Mouse (Mus musculus) erythroblast, embryonic 14.5 days (primary cell): ENCODE results near the gene Ghrhr. TPM values are rescaled to one million over a fixed set of nuclear protein-coding genes. Genes with fewer than 3 reads are reported as not detected.

Source experiments
- H3K27me3 ChIP-seq: 2 replicates; pipeline ENCODE4 v1.6.1; 2012; ENCODE audit warnings: inconsistent platforms; ENCODE audit not compliant: control insufficient read depth
- H3K36me3 ChIP-seq: 2 replicates; pipeline ENCODE4 v1.6.1; 2012; ENCODE audit warnings: mild to moderate bottlenecking, inconsistent platforms; ENCODE audit not compliant: control insufficient read depth
- H3K4me1 ChIP-seq: 2 replicates; pipeline ENCODE4 v1.6.1; 2012; ENCODE audit warnings: inconsistent platforms; ENCODE audit not compliant: control insufficient read depth
- H3K4me3 ChIP-seq: replicated peaks from 2 replicates; pipeline ENCODE3; 2012; ENCODE audit warnings: moderate library complexity, mild to moderate bottlenecking, inconsistent platforms
- H3K9me3 ChIP-seq: 2 replicates; pipeline ENCODE4 v1.6.1; 2012; ENCODE audit warnings: low read length, inconsistent platforms, mixed read lengths; ENCODE audit not compliant: control insufficient read depth
- GATA1 ChIP-seq: IDR thresholded peaks from 2 replicates; pipeline ENCODE4 v1.6.1; 2012; ENCODE audit warnings: low read length, inconsistent platforms, mixed read lengths
- TAL1 ChIP-seq: IDR thresholded peaks from 3 replicates; pipeline ENCODE4 v1.6.1; 2012; ENCODE audit warnings: low read length, inconsistent platforms, mixed read lengths
- polyA plus RNA-seq: library from polyadenylated mRNA; stranded (reverse); fragments of >175 nt; gene quantifications from 2 replicates; pipeline ENCODE4 v1.2.3, GENCODE M21; 2012

Gene Ghrhr
- polyA plus RNA-seq, 1 experiment = not detected

GRCm38 (mm10) chr6:55349231-55349630 is 26.9 kb upstream of the Ghrhr start:
- Histone ChIP-seq H3K36me3 (peaks cover 58% of the 10 kb centered on the region), H3K4me3 (no peak overlapping the region), H3K4me1 (peaks cover 56% of the 10 kb centered on the region), H3K27me3 (no peaks in the 10 kb centered on the region), H3K9me3 (peaks cover 3% of the 10 kb centered on the region; the same call in 1 of the 2 replicates)
- TF ChIP-seq GATA1 = no peak
- TF ChIP-seq TAL1 = no peak

- Histone ChIP-seq H3K27me3 (no peaks in the 10 kb centered on the region), H3K4me1 (peaks cover 55% of the 10 kb centered on the region), H3K4me3 (no peak overlapping the region), H3K36me3 (peaks cover 45% of the 10 kb centered on the region), H3K9me3 (peaks cover 3% of the 10 kb centered on the region; the same call in 1 of the 2 replicates)
- no peak for TF ChIP-seq GATA1
- TF ChIP-seq TAL1 = no peak
Observed at GRCm38 (mm10) chr6:55350383-55350952, 25.6 kb upstream of the Ghrhr start.

- H3K4me1 ChIP-seq = peaks cover 55% of the 10 kb centered on the region
- H3K9me3 ChIP-seq = peaks cover 3% of the 10 kb centered on the region; the same call in 1 of the 2 replicates
- H3K36me3 ChIP-seq = peaks cover 33% of the 10 kb centered on the region
- no peak overlapping the region for H3K4me3 ChIP-seq
- H3K27me3 ChIP-seq = no peaks in the 10 kb centered on the region
- TF ChIP-seq GATA1 (no peak), TAL1 (no peak)
Observed at GRCm38 (mm10) chr6:55351712-55352111, 24.4 kb upstream of the Ghrhr start.

- no peaks in the 10 kb centered on the region for H3K27me3 ChIP-seq
- H3K4me1 ChIP-seq = peaks cover 55% of the 10 kb centered on the region
- peaks cover 11% of the 10 kb centered on the region for H3K36me3 ChIP-seq
- TF ChIP-seq GATA1 = no peak
- no peak for TF ChIP-seq TAL1
- H3K4me3 ChIP-seq = no peak overlapping the region
- H3K9me3 ChIP-seq = peaks cover 3% of the 10 kb centered on the region; the same call in 1 of the 2 replicates
Observed at GRCm38 (mm10) chr6:55353711-55354445, 22.2 kb upstream of the Ghrhr start.

GRCm38 (mm10) chr6:55354456-55355117 is 21.5 kb upstream of the Ghrhr start:
- Histone ChIP-seq H3K9me3 (peaks cover 3% of the 10 kb centered on the region; the same call in 1 of the 2 replicates), H3K36me3 (peaks cover 4% of the 10 kb centered on the region), H3K27me3 (no peaks in the 10 kb centered on the region), H3K4me3 (no peak overlapping the region), H3K4me1 (peaks cover 55% of the 10 kb centered on the region)
- TF ChIP-seq TAL1 (no peak), GATA1 (no peak)

GRCm38 (mm10) chr6:55355575-55355974 is 20.5 kb upstream of the Ghrhr start:
- H3K36me3 ChIP-seq = no peaks in the 10 kb centered on the region; the same call in 1 of the 2 replicates
- H3K4me3 ChIP-seq = no peak overlapping the region
- TF ChIP-seq TAL1 = no peak
- no peak for TF ChIP-seq GATA1
- H3K27me3 ChIP-seq = no peaks in the 10 kb centered on the region
- H3K9me3 ChIP-seq = no peaks in the 10 kb centered on the region
- H3K4me1 ChIP-seq = peaks cover 62% of the 10 kb centered on the region

- H3K36me3 ChIP-seq = no peaks in the 10 kb centered on the region; the same call in 1 of the 2 replicates
- no peak overlapping the region for H3K4me3 ChIP-seq
- H3K4me1 ChIP-seq = peaks cover 68% of the 10 kb centered on the region
- no peak for TF ChIP-seq TAL1
- TF ChIP-seq GATA1 = no peak
- H3K9me3 ChIP-seq = no peaks in the 10 kb centered on the region
- no peaks in the 10 kb centered on the region for H3K27me3 ChIP-seq
Observed at GRCm38 (mm10) chr6:55356017-55356703, 19.9 kb upstream of the Ghrhr start.

- peaks cover 71% of the 10 kb centered on the region for H3K4me1 ChIP-seq
Observed at GRCm38 (mm10) chr6:55356976-55357635, 19.0 kb upstream of the Ghrhr start.

More at GRCm38 (mm10) chr6:55356976-55357635, 19.0 kb upstream of the Ghrhr start:
- Histone ChIP-seq H3K27me3 (no peaks in the 10 kb centered on the region), H3K4me3 (no peak overlapping the region), H3K36me3 (no peaks in the 10 kb centered on the region; the same call in 1 of the 2 replicates), H3K9me3 (no peaks in the 10 kb centered on the region)
- TF ChIP-seq TAL1 = no peak
- TF ChIP-seq GATA1 = no peak
